Mouse (Mus musculus): ENCODE measurements at regions not wholly inside any gene's neighbourhood (a gene's known extent, or its start where the extent isn't known, plus 50 kb on each side); places are given as distances from the start of the nearest gene placed in this dataset.

DNA sequence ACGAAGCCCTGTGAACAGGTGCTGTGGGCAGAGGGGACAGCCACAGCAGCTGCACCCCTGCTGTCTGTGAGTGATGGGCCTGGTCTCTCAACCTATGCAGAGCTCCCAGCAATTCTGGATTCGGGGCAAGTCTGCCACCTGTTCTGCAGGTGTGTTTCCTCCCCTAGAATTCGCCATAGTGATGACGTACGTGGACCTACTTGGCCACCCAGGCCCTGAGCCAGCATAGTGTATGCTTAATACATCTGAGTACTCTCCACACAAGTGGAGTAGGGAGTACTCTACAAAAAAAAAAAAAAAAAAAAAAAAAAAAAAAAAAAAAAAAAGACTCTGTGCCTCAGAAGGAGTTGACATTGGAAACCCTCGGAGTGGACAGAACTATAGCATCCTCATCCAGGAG lies 87.3 kb upstream of the Mgmt start:
- TF ChIP-seq GABPA (IDR thresholded peaks at IDR 0.05; ENCODE audit: low read depth, low read length) = no peak
- no peak for TF ChIP-seq NELFE (IDR thresholded peaks at IDR 0.05; ENCODE audit: low read depth, low read length)
- no peak for TF ChIP-seq MEF2A (IDR thresholded peaks at IDR 0.05; ENCODE audit: extremely low read depth, insufficient replicate concordance, low read depth, low read length, poor library complexity, severe bottlenecking)
- TF ChIP-seq JUND (IDR thresholded peaks at IDR 0.05; ENCODE audit: low read depth, low read length) = no peak
- no peak for TF ChIP-seq POLR2A (IDR thresholded peaks at IDR 0.05; ENCODE audit: control insufficient read depth in 1 of 2, insufficient read depth in 1 of 2, low read depth in 1 of 2, low read length in 2 of 2, poor library complexity in 1 of 2)
- no peak for TF ChIP-seq TAL1 (IDR thresholded peaks at IDR 0.05; ENCODE audit: low read length)
- TF ChIP-seq TCF12 (IDR thresholded peaks at IDR 0.05; ENCODE audit: low read depth, low read length) = no peak
- TF ChIP-seq ZNF384 (IDR thresholded peaks at IDR 0.05; ENCODE audit: low read depth, low read length) = no peak
- no peak for TF ChIP-seq MYC (IDR thresholded peaks at IDR 0.05; ENCODE audit: low read depth, low read length)
- TF ChIP-seq NRF1 (IDR thresholded peaks at IDR 0.05; ENCODE audit: insufficient read depth, low read depth, low read length, poor library complexity, severe bottlenecking) = no peak
- no peak for TF ChIP-seq KAT2A (conservative IDR thresholded peaks at IDR 0.05; ENCODE audit: low read depth, low read length)
- no peak for TF ChIP-seq BHLHE40 (IDR thresholded peaks at IDR 0.05; ENCODE audit: borderline replicate concordance, low read depth, low read length)
- no peak for TF ChIP-seq MAZ (IDR thresholded peaks at IDR 0.05; ENCODE audit: low read depth, low read length)
- no peak for TF ChIP-seq USF1 (IDR thresholded peaks at IDR 0.05; ENCODE audit: low read depth, low read length)
- TF ChIP-seq CTCF (IDR thresholded peaks at IDR 0.05 in 2 of 3, conservative IDR thresholded peaks at IDR 0.05 in 1 of 3; ENCODE audit: control insufficient read depth in 1 of 3, insufficient read depth in 1 of 3, low read depth in 2 of 3, low read length in 3 of 3, poor library complexity in 1 of 3, severe bottlenecking in 1 of 3) = no peak
- no peak for TF ChIP-seq UBTF (IDR thresholded peaks at IDR 0.05; ENCODE audit: borderline replicate concordance, insufficient read depth, low read depth, low read length)
- no peak for TF ChIP-seq RCOR1 (IDR thresholded peaks at IDR 0.05; ENCODE audit: low read depth, low read length)
- no peak for TF ChIP-seq CHD1 (IDR thresholded peaks at IDR 0.05; ENCODE audit: low read depth, low read length)
- TF ChIP-seq GATA1 (IDR thresholded peaks at IDR 0.05; ENCODE audit: low read depth, low read length) = no peak
- no peaks in the 10 kb centered on the region for H3K27me3 ChIP-seq (ENCODE audit: control insufficient read depth in 1 of 2, insufficient read depth in 2 of 2, low read length in 2 of 2)
- DNase-seq (ENCODE audit: low read depth, low spot score) = no peak
- H3K4me3 ChIP-seq (ENCODE audit: control insufficient read depth in 1 of 2, insufficient read depth in 1 of 2, low read depth in 2 of 2, low read length in 2 of 2) = no peak overlapping the region
- no peaks in the 10 kb centered on the region for H3K79me2 ChIP-seq (ENCODE audit: control insufficient read depth, insufficient read depth, low read length, poor library complexity)
- no peaks in the 10 kb centered on the region for H3K36me3 ChIP-seq (ENCODE audit: control insufficient read depth in 1 of 2, insufficient read depth in 2 of 2, low read length in 2 of 2)
- no peak overlapping the region for H3K9ac ChIP-seq (ENCODE audit: control insufficient read depth, low read depth, low read length, poor library complexity, severe bottlenecking)
- no peaks in the 10 kb centered on the region for H3K4me1 ChIP-seq (ENCODE audit: control insufficient read depth in 1 of 2, insufficient read depth in 2 of 2, low read length in 2 of 2)
- no peaks in the 10 kb centered on the region for H3K9me3 ChIP-seq (replicated peaks; ENCODE audit: insufficient read depth, low read length)
- H3K27ac ChIP-seq (ENCODE audit: control insufficient read depth, low read depth, low read length) = no peak overlapping the region

DNA sequence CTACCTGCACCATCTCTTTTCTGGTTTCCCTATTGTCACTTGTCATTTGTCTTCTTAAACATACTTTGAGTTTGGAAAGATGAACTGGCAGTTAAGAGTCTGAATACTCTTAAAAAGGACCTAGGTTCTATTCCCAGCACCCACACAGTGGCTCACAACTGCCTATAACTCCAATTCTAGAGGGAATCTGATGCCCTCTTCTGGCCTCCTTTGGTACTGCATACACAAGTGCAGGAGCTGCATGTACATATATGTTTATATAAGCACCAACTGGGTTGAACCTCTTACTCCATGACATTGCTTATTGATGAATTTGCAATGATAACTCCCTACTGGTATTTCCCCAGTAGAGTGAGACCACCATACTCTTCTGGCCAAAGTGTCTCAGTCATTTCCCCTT lies 86.4 kb upstream of the Mgmt start:
- Histone ChIP-seq H3K79me2 (ENCODE audit: control insufficient read depth, insufficient read depth, low read length, poor library complexity) (no peaks in the 10 kb centered on the region), H3K27me3 (ENCODE audit: control insufficient read depth in 1 of 2, insufficient read depth in 2 of 2, low read length in 2 of 2) (no peaks in the 10 kb centered on the region), H3K9ac (ENCODE audit: control insufficient read depth, low read depth, low read length, poor library complexity, severe bottlenecking) (no peak overlapping the region), H3K36me3 (ENCODE audit: control insufficient read depth in 1 of 2, insufficient read depth in 2 of 2, low read length in 2 of 2) (no peaks in the 10 kb centered on the region), H3K27ac (ENCODE audit: control insufficient read depth, low read depth, low read length) (no peak overlapping the region), H3K4me3 (ENCODE audit: control insufficient read depth in 1 of 2, insufficient read depth in 1 of 2, low read depth in 2 of 2, low read length in 2 of 2) (no peak overlapping the region), H3K4me1 (ENCODE audit: control insufficient read depth in 1 of 2, insufficient read depth in 2 of 2, low read length in 2 of 2) (no peaks in the 10 kb centered on the region), H3K9me3 (replicated peaks; ENCODE audit: insufficient read depth, low read length) (no peaks in the 10 kb centered on the region)
- TF ChIP-seq ETS1 (IDR thresholded peaks at IDR 0.05; ENCODE audit: low read depth, low read length) = no peak
- no peak for TF ChIP-seq KAT2A (conservative IDR thresholded peaks at IDR 0.05; ENCODE audit: low read depth, low read length)
- TF ChIP-seq USF1 (IDR thresholded peaks at IDR 0.05; ENCODE audit: low read depth, low read length) = no peak
- TF ChIP-seq SMC3 (IDR thresholded peaks at IDR 0.05; ENCODE audit: low read depth, low read length) = peak; percentile 4; the same call in 1 of the 2 replicates
- TF ChIP-seq CTCF (IDR thresholded peaks at IDR 0.05 in 2 of 3, conservative IDR thresholded peaks at IDR 0.05 in 1 of 3; ENCODE audit: control insufficient read depth in 1 of 3, insufficient read depth in 1 of 3, low read depth in 2 of 3, low read length in 3 of 3, poor library complexity in 1 of 3, severe bottlenecking in 1 of 3) = peak in 1 of 3 experiments; percentile 25; a peak in 2 of 6 replicates
- DNase-seq (ENCODE audit: low read depth, low spot score) = peak; percentile 12

Measured in MEL (cell line).